ENCODE assay signal across 17 mouse cellular contexts in genomic region chr1:24776576-24776975, GRCm38 (mm10).
"Had no signal": no experiment of that assay in that cellular context is flagged by ENCODE, and none has a peak within 500 bp of the region (broad histone marks: within the 10 kb centered on the region; RNA-seq: fewer than 3 reads in every experiment).

No protein-coding gene starts in this region.

- H3K9me3 ChIP-seq: neural tube, embryonic 12.5 days; neural tube, embryonic 13.5 days; neural tube, embryonic 15.5 days; stomach, embryonic 15.5 days had no signal

- H3K4me1 ChIP-seq: neural tube, embryonic 12.5 days; neural tube, embryonic 13.5 days; neural tube, embryonic 15.5 days; stomach, embryonic 15.5 days had no signal

- H3K4me3 ChIP-seq: neural tube, embryonic 12.5 days; neural tube, embryonic 13.5 days; neural tube, embryonic 15.5 days; stomach, embryonic 15.5 days had no signal

- H3K4me2 ChIP-seq: neural tube, embryonic 12.5 days; neural tube, embryonic 13.5 days; neural tube, embryonic 15.5 days; stomach, embryonic 15.5 days had no signal

- H3K27ac ChIP-seq: neural tube, embryonic 12.5 days; neural tube, embryonic 13.5 days; neural tube, embryonic 15.5 days; stomach, embryonic 15.5 days; stomach, postnatal 0 days had no signal

- H3K9ac ChIP-seq: neural tube, embryonic 12.5 days; neural tube, embryonic 13.5 days; neural tube, embryonic 15.5 days; stomach, embryonic 15.5 days had no signal

- H3K36me3 ChIP-seq: neural tube, embryonic 12.5 days; neural tube, embryonic 13.5 days; neural tube, embryonic 15.5 days; stomach, embryonic 15.5 days had no signal

- H3K27me3 ChIP-seq: neural tube, embryonic 12.5 days; neural tube, embryonic 13.5 days; neural tube, embryonic 15.5 days; stomach, embryonic 15.5 days had no signal

- DNase-seq: retina, postnatal 1 day; right cerebral cortex, adult 18-20 months; right cerebral cortex, postnatal 14 days; right cerebral cortex, postnatal 25 days; right cerebral cortex, postnatal 4 days; spleen, adult 18-20 months; thymus, adult 18-20 months; thymus, adult 2 months; thymus, postnatal 14 days; thymus, postnatal 25 days; thymus, postnatal 36 days; thymus, postnatal 4 days had no signal
